Mouse (Mus musculus) limb, embryonic 15.5 days (tissue): ENCODE results near the gene Foxred2. TPM values are rescaled to one million over a fixed set of nuclear protein-coding genes. Genes with fewer than 3 reads are reported as not detected.
A peak's percentile ranks its signal among the peaks of the same experiment; 100 is the strongest.

Source experiments
- ATAC-seq: fragments of 200-750 bp; cut with Nextera tagmentation; 2 replicates; pipeline ENCODE4 v1.8.0; 2017; ENCODE audit warnings: low read depth, moderate TSS enrichment; ENCODE audit not compliant: insufficient number of reproducible peaks, low FRiP score, low TSS enrichment
- H3K27ac ChIP-seq: fragments of 300-500 bp; sonication (generic); 2 replicates; pipeline ENCODE4 v1.5.1; 2015; ENCODE audit warnings: moderate library complexity, mild to moderate bottlenecking, inconsistent platforms
- H3K27me3 ChIP-seq: fragments of 300-500 bp; sonication (generic); 2 replicates; pipeline ENCODE4 v1.6.1; 2015; ENCODE audit warnings: inconsistent platforms
- H3K36me3 ChIP-seq: fragments of 300-500 bp; sonication (generic); 2 replicates; pipeline ENCODE4 v1.6.1; 2015; ENCODE audit warnings: inconsistent platforms
- H3K4me1 ChIP-seq: fragments of 300-500 bp; sonication (generic); 2 replicates; pipeline ENCODE4 v1.6.1; 2015; ENCODE audit warnings: inconsistent platforms
- H3K4me2 ChIP-seq: fragments of 300-500 bp; sonication (generic); 2 replicates; pipeline ENCODE4 v1.6.1; 2015; ENCODE audit warnings: mild to moderate bottlenecking, inconsistent platforms
- H3K4me3 ChIP-seq: fragments of 300-500 bp; sonication (generic); 2 replicates; pipeline ENCODE4 v1.5.1; 2015; ENCODE audit warnings: mild to moderate bottlenecking, inconsistent platforms
- H3K9ac ChIP-seq: fragments of 300-500 bp; sonication (generic); 2 replicates; pipeline ENCODE4 v1.6.1; 2015; ENCODE audit warnings: inconsistent platforms
- H3K9me3 ChIP-seq: fragments of 300-500 bp; sonication (generic); 2 replicates; pipeline ENCODE4 v1.6.1; 2016; ENCODE audit warnings: inconsistent platforms
- WGBS: fragments of 180-500 bp; shearing (Covaris S2); methylation state at CpG from one replicate; pipeline ENCODE4 v1.1.7; 2015; 5-methylcytosine and 5-hydroxymethylcytosine counted together
- polyA plus RNA-seq: library from polyadenylated mRNA; unstranded; fragments of >200 nt; fragmentation: Nextera tagmentation; extraction: Ambion mirVana; gene quantifications from 2 replicates; pipeline ENCODE4 v1.2.1, GENCODE M21; 2015

The Foxred2 gene
- polyA plus RNA-seq, 1 experiment from 2014 or later, result 4.2 TPM

DNA sequence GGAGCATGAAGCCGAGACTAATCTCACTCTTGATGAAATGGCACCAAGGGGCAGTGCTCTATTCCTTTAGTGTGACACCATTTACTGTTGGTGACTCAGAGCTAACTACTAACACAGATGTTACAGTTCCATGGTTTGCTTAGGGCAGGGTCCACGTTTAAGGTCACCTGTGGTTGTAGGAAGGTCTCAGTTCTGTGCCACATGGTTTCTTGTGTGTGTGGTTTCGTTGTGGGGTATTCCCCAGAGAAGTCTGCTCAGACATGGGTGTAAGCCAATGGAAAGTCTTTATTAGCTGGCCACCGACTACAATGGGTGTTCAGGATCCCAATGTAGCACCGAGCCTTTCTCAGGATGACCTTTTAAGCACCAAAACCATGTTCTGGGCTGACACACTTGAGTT lies 18.0 kb downstream of the Foxred2 start:
- H3K9me3 ChIP-seq, result no peaks in the 10 kb centered on the region
- no peak overlapping the region for H3K4me2 ChIP-seq
- H3K27me3 ChIP-seq, result no peaks in the 10 kb centered on the region
- no peak for ATAC-seq
- 78% methylated on average over 5 of the region's 5 CpGs for WGBS
- H3K4me1 ChIP-seq, result peaks cover 10% of the 10 kb centered on the region; the same call in 1 of the 2 replicates
- no peak overlapping the region for H3K27ac ChIP-seq
- H3K4me3 ChIP-seq, result no peak overlapping the region
- no peak overlapping the region for H3K9ac ChIP-seq
- peaks cover 19% of the 10 kb centered on the region; the same call in 1 of the 2 replicates for H3K36me3 ChIP-seq

DNA sequence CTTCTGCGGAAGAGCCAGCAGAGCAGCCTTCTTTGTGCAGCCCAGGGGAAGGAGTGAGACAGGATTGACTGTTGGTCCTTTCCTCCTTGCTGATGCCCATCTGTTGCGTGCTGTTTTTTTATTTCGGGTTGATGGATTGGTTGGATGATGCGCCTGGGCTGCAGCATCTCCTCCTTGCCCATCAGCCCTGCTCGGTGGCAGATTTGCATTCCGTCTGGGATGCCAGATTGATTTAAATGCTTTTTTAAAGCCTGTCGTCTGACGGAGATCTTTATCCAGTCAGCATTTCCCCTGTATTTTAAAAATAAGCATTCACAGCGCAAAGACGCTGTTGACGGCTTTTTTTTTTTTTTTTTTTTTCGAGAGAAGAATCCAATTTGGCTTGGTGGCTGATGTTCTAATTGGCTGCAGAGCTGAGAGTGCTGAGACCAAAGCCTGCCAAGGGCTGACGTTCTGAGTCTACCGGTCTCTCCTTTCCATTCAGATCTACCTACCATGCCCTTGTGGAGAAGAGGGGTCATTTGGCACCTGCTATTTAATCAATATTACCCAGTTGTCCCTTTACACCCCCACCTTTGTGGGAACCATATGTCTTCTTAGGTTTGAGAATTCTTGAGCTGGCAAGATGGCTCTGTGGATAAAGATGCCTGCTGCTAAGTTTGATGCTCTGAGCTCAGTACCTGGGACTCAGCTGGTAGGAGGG lies 20.7 kb downstream of the Foxred2 start:
- H3K9ac ChIP-seq, result no peak overlapping the region
- WGBS, result 77% methylated on average over 14 of the region's 14 CpGs
- H3K4me1 ChIP-seq, result peaks cover 14% of the 10 kb centered on the region; the same call in 1 of the 2 replicates
- H3K27ac ChIP-seq, result no peak overlapping the region
- no peaks in the 10 kb centered on the region for H3K9me3 ChIP-seq
- no peaks in the 10 kb centered on the region for H3K36me3 ChIP-seq
- H3K4me3 ChIP-seq, result no peak overlapping the region
- ATAC-seq, result no peak
- no peaks in the 10 kb centered on the region for H3K27me3 ChIP-seq
- H3K4me2 ChIP-seq, result no peak overlapping the region

DNA sequence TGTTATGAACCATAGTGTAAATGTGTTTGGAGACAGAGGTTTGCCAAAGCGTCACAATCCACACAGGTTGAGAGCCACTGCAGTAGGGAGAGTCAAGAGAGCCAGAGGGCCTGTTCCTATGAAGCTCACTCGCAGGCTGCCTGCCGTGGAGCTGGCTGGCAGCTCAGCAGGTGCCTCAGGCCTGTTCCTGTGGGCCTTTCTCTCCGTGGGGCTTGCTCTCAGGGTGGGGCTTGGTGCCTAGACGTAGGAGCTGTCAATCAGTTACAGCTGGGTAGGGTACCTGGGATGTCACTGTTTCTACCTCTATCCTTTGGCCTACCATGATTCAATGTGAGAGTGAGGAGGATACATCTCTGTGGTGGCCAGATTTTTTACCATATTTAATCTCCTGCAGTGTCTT lies 21.6 kb downstream of the Foxred2 start:
- 59% methylated on average over 5 of the region's 5 CpGs for WGBS
- H3K9me3 ChIP-seq, result no peaks in the 10 kb centered on the region
- H3K9ac ChIP-seq, result no peak overlapping the region
- no peak overlapping the region for H3K27ac ChIP-seq
- no peak overlapping the region for H3K4me3 ChIP-seq
- no peaks in the 10 kb centered on the region for H3K36me3 ChIP-seq
- no peak overlapping the region for H3K4me2 ChIP-seq
- H3K27me3 ChIP-seq, result no peaks in the 10 kb centered on the region
- peaks cover 14% of the 10 kb centered on the region; the same call in 1 of the 2 replicates for H3K4me1 ChIP-seq
- no peak for ATAC-seq

DNA sequence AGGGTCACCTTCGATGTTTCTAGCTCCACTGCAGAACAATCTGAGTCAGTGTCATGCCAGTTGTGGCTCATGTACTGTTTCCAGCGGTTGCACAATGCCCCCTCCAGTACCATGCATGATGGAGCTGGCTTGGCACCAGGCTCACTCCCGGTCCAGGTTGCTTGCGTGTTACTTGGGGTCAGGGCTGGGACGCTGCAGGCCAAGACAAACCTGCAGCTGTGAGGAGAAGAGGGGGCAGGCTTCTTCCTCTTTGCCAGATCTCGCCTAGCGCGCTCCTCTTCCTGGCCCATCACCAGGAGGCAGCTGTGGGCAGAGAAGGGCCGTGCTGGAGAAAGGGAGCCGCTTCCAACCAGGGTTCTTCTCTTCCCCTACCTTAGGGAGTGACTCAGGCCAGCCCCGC lies 22.2 kb downstream of the Foxred2 start:
- ATAC-seq, result no peak
- 81% methylated on average over 11 of the region's 11 CpGs for WGBS
- H3K27me3 ChIP-seq, result no peaks in the 10 kb centered on the region
- no peak overlapping the region for H3K9ac ChIP-seq
- no peaks in the 10 kb centered on the region for H3K36me3 ChIP-seq
- no peak overlapping the region for H3K4me3 ChIP-seq
- H3K27ac ChIP-seq, result no peak overlapping the region
- H3K4me1 ChIP-seq, result peaks cover 20% of the 10 kb centered on the region
- peak overlapping the region; percentile 44; the same call in 1 of the 2 replicates for H3K4me2 ChIP-seq
- H3K9me3 ChIP-seq, result no peaks in the 10 kb centered on the region

DNA sequence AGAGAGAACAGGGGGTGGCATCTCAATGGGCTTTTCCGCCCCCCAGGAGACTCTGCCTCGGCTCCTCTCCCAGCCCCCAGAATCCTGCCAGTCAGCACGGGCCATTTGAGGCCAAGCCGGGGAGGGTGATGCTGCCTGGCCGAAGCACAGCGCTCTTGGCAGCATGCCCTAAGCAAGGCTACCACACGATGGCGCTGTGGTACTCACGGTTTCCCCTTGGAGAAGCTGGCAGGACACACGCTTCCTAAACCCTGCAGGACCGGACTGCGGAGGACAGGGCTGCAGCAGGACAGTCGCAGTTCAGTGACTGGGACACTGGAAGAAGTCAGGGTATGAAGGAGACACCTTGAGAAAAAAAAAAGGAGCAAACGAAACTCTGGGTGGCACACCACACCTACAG lies 22.8 kb downstream of the Foxred2 start:
- no peak overlapping the region for H3K9ac ChIP-seq
- no peak for ATAC-seq
- H3K4me3 ChIP-seq, result peak overlapping the region; percentile 15

DNA sequence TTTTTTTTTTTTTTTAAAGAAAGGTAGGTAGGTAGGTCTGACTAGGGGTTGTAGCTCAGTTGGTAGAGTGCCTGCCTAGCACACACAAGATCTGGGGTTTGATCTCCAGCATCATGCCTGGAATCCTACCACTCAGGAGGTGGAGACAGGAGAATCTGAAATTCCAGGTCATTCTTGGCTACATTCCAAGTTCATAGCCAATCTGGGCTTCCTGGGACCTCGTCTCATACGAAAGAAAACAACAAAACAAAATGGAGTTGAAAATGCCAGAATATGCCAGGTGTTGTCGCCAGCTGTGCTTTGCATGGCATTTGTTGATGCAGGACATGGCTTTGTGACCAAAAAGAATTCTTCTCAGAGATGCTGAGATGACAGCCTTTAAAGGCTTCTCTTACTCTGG lies 23.3 kb downstream of the Foxred2 start:
- ATAC-seq, result no peak
- no peak overlapping the region for H3K9ac ChIP-seq
- H3K27ac ChIP-seq, result no peak overlapping the region
- H3K4me2 ChIP-seq, result no peak overlapping the region
- no peaks in the 10 kb centered on the region for H3K36me3 ChIP-seq
- H3K4me1 ChIP-seq, result peaks cover 21% of the 10 kb centered on the region
- H3K9me3 ChIP-seq, result no peaks in the 10 kb centered on the region
- no peak overlapping the region for H3K4me3 ChIP-seq
- WGBS, result 65% methylated on average over 3 of the region's 3 CpGs
- H3K27me3 ChIP-seq, result no peaks in the 10 kb centered on the region

More for the DNA sequence above, 22.8 kb downstream of the Foxred2 start:
- H3K4me1 ChIP-seq, result peaks cover 21% of the 10 kb centered on the region
- no peak overlapping the region for H3K27ac ChIP-seq
- no peaks in the 10 kb centered on the region for H3K36me3 ChIP-seq
- H3K4me2 ChIP-seq, result peak overlapping the region; percentile 44
- no peaks in the 10 kb centered on the region for H3K27me3 ChIP-seq
- no peaks in the 10 kb centered on the region for H3K9me3 ChIP-seq
- WGBS, result under 1% methylated on average over 14 of the region's 14 CpGs

DNA sequence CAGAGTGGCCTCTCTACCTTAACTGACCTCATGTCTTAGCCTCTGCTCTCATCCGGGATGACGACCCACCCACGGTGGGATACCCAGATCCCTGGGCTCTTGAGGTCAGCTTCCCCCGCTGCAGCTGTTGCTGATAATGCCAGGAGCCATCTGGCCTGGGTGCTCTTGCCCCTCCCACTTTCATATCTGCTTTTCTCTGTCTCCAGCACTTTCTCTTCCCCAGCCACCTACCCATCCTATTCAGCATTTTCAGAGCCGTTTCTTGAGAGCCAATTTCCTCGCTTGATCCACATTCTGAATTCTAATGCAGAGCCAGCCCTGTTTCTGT lies 24.9 kb downstream of the Foxred2 start:
- H3K9ac ChIP-seq, result no peak overlapping the region
- H3K4me1 ChIP-seq, result peaks cover 34% of the 10 kb centered on the region
- WGBS, result 71% methylated on average over 6 of the region's 6 CpGs
- H3K36me3 ChIP-seq, result peaks cover 10% of the 10 kb centered on the region
- H3K27me3 ChIP-seq, result no peaks in the 10 kb centered on the region
- H3K9me3 ChIP-seq, result no peaks in the 10 kb centered on the region
- H3K4me3 ChIP-seq, result no peak overlapping the region
- no peak overlapping the region for H3K27ac ChIP-seq
- no peak overlapping the region for H3K4me2 ChIP-seq
- ATAC-seq, result no peak

DNA sequence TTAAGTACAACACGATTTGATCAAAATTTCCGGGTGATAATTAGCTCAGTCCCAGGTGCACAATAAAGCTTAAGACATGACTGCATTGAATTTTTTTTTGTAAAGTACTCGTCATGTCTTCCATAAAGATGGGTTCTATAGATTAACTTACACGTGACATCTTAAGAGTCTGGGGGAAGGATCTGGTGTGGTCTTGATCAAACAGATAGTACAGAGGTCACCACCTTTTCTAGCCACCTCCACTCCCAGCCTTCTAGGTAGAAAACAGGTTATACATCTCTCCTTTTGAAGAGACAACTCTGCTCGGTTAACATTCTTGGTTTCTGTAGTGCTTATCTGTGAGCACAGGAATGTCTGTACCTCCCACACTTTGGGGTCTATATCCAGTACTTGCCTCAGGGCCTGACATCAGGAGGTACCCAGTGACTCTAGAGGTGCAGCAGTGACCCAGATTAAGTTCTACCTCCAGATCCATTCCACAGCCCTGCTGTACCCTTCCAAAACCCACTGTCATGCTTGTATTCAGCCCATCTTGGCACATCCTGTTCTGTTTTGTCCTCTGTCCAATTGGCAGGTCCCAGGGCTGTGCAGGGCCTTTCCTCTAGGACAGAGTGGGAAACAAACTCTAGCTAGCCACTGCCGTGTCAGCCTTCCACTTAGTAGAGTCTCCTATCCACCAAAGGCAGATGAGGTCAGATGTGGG lies 25.4 kb downstream of the Foxred2 start:
- Histone ChIP-seq H3K27me3 (no peaks in the 10 kb centered on the region), H3K9ac (no peak overlapping the region), H3K4me1 (peaks cover 34% of the 10 kb centered on the region), H3K27ac (no peak overlapping the region), H3K9me3 (no peaks in the 10 kb centered on the region), H3K4me2 (no peak overlapping the region), H3K4me3 (no peak overlapping the region), H3K36me3 (peaks cover 14% of the 10 kb centered on the region)
- WGBS, result 67% methylated on average over 6 of the region's 6 CpGs
- ATAC-seq, result no peak

DNA sequence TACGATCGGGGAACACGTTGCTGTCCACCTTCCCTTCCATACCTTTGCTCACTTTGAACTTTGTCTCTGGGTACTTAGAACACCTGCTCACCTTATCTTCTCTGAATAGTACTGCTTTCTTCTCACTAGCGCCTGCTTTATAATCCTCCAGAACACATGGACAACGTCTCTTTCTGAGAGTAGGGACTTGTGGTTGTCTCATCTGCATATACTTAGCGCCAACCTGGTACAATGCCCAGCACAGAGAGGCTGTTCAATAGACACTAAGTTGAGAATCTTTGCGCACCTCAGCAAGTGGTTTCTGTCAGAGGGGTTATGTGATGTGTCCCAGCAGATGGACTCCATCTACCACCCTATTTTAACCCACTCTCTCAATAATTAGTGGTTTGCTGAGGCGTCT lies 26.7 kb downstream of the Foxred2 start:
- H3K9me3 ChIP-seq, result no peaks in the 10 kb centered on the region
- ATAC-seq, result no peak
- 45% methylated on average over 8 of the region's 8 CpGs for WGBS
- peak overlapping the region; percentile 72 for H3K4me2 ChIP-seq
- 0 out of 2 replicates have a peak overlapping the region, but pooled peaks have one; percentile 1 for H3K9ac ChIP-seq
- H3K27ac ChIP-seq, result peak overlapping the region; percentile 92
- H3K4me1 ChIP-seq, result peaks cover 34% of the 10 kb centered on the region
- peaks cover 15% of the 10 kb centered on the region for H3K36me3 ChIP-seq
- H3K4me3 ChIP-seq, result peak overlapping the region; percentile 93
- no peaks in the 10 kb centered on the region for H3K27me3 ChIP-seq

DNA sequence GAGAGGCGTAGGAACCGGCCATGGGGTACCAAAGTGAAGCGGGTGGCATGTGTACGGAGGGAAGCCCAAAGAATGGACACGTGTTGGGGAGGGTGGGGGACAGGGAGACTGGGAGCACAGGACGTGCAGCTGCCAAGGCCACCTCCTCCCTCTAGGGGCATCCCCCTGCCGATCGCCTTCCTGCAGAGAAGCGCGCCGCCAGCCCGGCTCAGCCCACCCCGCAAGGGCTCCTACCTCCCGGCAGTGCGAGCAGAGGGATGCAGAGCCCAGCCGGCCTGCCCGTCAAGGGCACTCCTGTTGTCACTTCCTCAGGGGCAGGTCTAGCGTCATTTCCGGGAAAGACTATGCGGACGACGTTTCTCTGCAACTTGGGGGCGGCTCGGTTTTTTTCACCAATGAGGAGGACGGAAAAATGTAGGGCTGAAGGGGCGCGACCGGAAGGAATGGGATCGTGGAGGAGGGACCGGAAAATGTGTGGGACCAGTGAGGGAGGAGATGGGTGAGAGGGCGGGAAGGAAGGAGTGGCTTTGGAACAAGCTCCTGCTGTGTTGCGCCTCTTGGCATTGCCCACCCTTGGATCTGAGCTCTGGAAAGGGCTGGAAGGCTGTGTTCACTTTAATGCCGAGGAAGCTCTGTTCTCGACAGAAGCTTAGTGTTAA lies 27.7 kb downstream of the Foxred2 start, which contains the start of gene Txn2:
Gene Txn2, minus strand, starts transcription at position 334 of the 659 bp plus-strand sequence.
- ATAC-seq, result peak; percentile 94
- no peaks in the 10 kb centered on the region for H3K27me3 ChIP-seq
- no peaks in the 10 kb centered on the region for H3K9me3 ChIP-seq
- peaks cover 25% of the 10 kb centered on the region for H3K36me3 ChIP-seq
- under 1% methylated on average over 34 of the region's 34 CpGs for WGBS
- H3K27ac ChIP-seq, result peak within 1 kb of the TSS; percentile 95
- peak within 1 kb of the TSS; percentile 72 for H3K4me2 ChIP-seq
- H3K4me3 ChIP-seq, result peak within 1 kb of the TSS; percentile 93
- peak within 1 kb of the TSS; percentile 78 for H3K9ac ChIP-seq
- peaks cover 27% of the 10 kb centered on the region for H3K4me1 ChIP-seq

DNA sequence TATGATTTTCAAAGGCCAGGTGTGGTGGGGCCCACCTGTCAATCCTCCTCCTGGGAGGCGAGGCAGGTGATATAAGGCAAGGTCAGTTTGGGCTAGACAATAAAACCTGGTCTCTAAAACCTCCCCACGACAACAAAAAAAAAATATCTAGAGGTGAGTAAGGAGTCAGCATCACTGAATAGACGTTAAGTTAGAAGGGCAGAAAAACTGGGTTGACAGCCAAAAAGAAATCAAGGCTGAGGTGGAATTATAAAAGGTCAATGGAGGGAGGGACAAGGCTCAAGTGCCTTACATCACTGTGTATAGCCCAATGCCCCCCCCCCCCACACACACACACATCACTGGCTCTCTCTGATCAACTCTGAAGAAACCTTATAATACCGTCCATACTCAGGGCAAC lies 28.4 kb downstream of the Foxred2 start:
- Histone ChIP-seq H3K9ac (peak overlapping the region; percentile 78), H3K36me3 (peaks cover 32% of the 10 kb centered on the region), H3K4me2 (peak overlapping the region; percentile 54), H3K27ac (0 out of 2 replicates have a peak overlapping the region, but pooled peaks have one; percentile 95), H3K4me3 (peak overlapping the region; percentile 93), H3K9me3 (no peaks in the 10 kb centered on the region), H3K27me3 (no peaks in the 10 kb centered on the region), H3K4me1 (peaks cover 20% of the 10 kb centered on the region)
- 21% methylated on average over 4 of the region's 4 CpGs for WGBS
- no peak for ATAC-seq

DNA sequence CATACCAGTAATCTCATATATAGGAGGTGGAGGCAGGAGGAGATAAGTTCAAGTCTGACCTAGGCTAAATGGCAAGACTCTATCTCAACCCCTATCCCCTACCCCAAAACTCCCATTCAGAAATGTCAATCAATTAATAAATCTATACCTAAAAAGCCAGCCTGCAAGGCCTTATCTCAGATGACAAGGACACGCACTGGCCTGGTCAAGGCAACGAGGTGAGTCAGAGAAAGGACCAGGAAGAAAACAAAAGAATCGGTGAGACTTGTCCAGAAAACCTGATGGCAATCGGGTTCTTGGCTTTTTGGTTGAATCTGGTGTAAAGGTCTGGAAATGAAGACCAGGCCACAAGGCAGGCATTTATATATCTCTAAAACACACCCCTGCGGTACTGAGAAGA lies 29.6 kb downstream of the Foxred2 start:
- peaks cover 20% of the 10 kb centered on the region for H3K4me1 ChIP-seq
- no peak overlapping the region for H3K4me3 ChIP-seq
- no peak overlapping the region for H3K4me2 ChIP-seq
- H3K9me3 ChIP-seq, result no peaks in the 10 kb centered on the region
- WGBS, result 93% methylated on average over 5 of the region's 5 CpGs
- H3K9ac ChIP-seq, result no peak overlapping the region
- H3K36me3 ChIP-seq, result peaks cover 44% of the 10 kb centered on the region
- no peak overlapping the region for H3K27ac ChIP-seq
- no peak for ATAC-seq
- no peaks in the 10 kb centered on the region for H3K27me3 ChIP-seq
